Mouse (Mus musculus): ENCODE data around the gene Ngly1. TPM values are rescaled to one million over a fixed set of nuclear protein-coding genes. Genes with fewer than 3 reads are reported as not detected.

Ngly1 gene
- 15.9 and 17.0 TPM in 2 replicates for total RNA-seq (2012; rRNA removed)
- total RNA-seq (2014; rRNA removed): 33.0 and 37.5 TPM in 2 replicates
- polyA plus RNA-seq (2012; ENCODE audit: insufficient read length, low read depth): 19.8 and 21.7 TPM in 2 replicates

DNA sequence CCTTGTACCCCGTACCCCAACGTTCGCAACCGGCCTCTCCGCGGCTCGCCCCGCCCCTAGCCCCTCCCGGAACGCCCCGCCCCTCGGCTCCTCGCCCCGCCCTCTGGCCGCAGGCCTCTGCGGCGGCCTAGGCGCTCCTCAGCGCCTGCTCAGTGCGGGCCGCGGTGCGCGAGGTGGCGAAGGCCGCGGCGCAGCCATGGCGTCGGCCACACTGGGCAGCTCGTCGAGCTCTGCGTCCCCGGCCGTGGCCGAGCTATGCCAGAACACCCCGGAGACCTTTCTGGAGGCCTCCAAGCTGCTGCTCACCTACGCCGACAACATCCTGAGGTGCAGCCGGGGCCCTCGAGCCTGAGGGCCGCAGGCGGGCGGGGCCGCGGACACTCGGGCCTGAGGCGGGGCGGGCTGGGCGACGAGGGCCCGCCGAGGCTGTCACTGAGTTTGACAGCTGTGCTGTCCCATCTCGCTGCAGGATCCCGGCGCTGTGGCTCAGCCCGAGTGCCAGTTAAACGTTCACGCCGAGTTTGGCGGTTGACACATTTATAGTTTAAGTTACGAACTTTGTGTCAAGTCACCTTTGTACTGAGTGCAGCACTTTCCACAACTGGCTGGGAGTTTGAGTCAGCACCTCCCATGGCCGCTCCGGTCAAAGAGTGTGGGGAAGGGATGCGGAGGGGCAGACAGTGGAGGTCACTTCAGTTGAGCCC is at the start of gene Ngly1, which contains the start of gene Oxsm:
Gene Ngly1, plus strand, starts transcription at position 110 of the 704 bp plus-strand sequence.
Gene Oxsm, minus strand, starts transcription at position 638 of the 704 bp plus-strand sequence.
- Histone ChIP-seq H3K4me1 (ENCODE audit: control insufficient read depth in 1 of 2, insufficient read depth in 2 of 2) (peaks cover 0 to 28% of the 10 kb centered on the region in 2 experiments; a peak in 3 of 4 replicates), H3K4me3 (replicated peaks in 1 of 3; ENCODE audit: low read depth in 2 of 3, low read length in 2 of 3, poor library complexity in 1 of 3) (peak within 1 kb of the TSS; percentile 71 to 73 (median 71)), H3K79me2 (replicated peaks; ENCODE audit: control insufficient read depth, extremely low read depth, insufficient read depth, poor library complexity, severe bottlenecking) (0 out of 2 replicates have a peak, but pooled peaks cover 10% of the 10 kb centered on the region), H3K4me2 (ENCODE audit: insufficient read depth, low read depth, poor library complexity, severe bottlenecking) (peak within 1 kb of the TSS; percentile 91), H3K27me3 (replicated peaks) (no peaks in the 10 kb centered on the region), H3K9ac (ENCODE audit: insufficient read depth, low read depth) (peak within 1 kb of the TSS; percentile 85), H3K9me3 (replicated peaks; ENCODE audit: low read length) (no peaks in the 10 kb centered on the region), H3K27ac (ENCODE audit: insufficient read depth, low read depth) (peak within 1 kb of the TSS; percentile 8; the same call in 1 of the 2 replicates), H3K36me3 (replicated peaks in 1 of 2; ENCODE audit: control insufficient read depth in 1 of 2, insufficient read depth in 1 of 2, low read length in 1 of 2) (peaks cover 0 to 12% of the 10 kb centered on the region in 2 experiments)
- dilution Hi-C loops (cut with MboI; ENCODE audit: extremely low pct_ligation_motif_present, extremely low pct_unique_long_range_greater_than_20kb, low sequenced_read_pairs): no loop called here
- peak; percentile 65 for DNase-seq (ENCODE audit: extremely low read depth)
- in situ Hi-C loops (cut with MboI; ENCODE audit: low pct_ligation_motif_present, low pct_unique_long_range_greater_than_20kb, low sequenced_read_pairs): loop anchor here (10.0 kb wide), 1 partner anchor 115 kb away; the partner anchor contains the start of gene Top2b
- TF ChIP-seq PAX5 (IDR thresholded peaks at IDR 0.05; ENCODE audit: low read length): no peak
- TF ChIP-seq ELF1 (IDR thresholded peaks at IDR 0.05; ENCODE audit: low read depth, low read length): 0 out of 2 replicates have a peak, but pooled peaks have one; percentile 23
- no peak for TF ChIP-seq E2F4 (IDR thresholded peaks at IDR 0.05; ENCODE audit: insufficient replicate concordance, low read depth, low read length)
- TF ChIP-seq GABPA (IDR thresholded peaks at IDR 0.05; ENCODE audit: insufficient replicate concordance, low read depth, low read length): no peak
- TF ChIP-seq SMC3 (IDR thresholded peaks at IDR 0.05; ENCODE audit: low read depth, low read length): no peak
- no peak for TF ChIP-seq USF2 (conservative IDR thresholded peaks at IDR 0.05; ENCODE audit: low read depth, low read length)
- no peak for TF ChIP-seq MYC (IDR thresholded peaks at IDR 0.05; ENCODE audit: low read depth, low read length)
- 0 out of 2 replicates have a peak, but pooled peaks have one; percentile 28 for TF ChIP-seq MEF2A (IDR thresholded peaks at IDR 0.05; ENCODE audit: borderline replicate concordance, low read depth, low read length)
- peak; percentile 57; the same call in 1 of the 2 replicates for TF ChIP-seq KAT2A (IDR thresholded peaks at IDR 0.05; ENCODE audit: insufficient replicate concordance, low read length)
- peak; percentile 71; the same call in 1 of the 2 replicates for TF ChIP-seq POLR2AphosphoS2 (IDR thresholded peaks at IDR 0.05; ENCODE audit: low read depth, low read length)
- peak; percentile 81 for TF ChIP-seq TCF12 (IDR thresholded peaks at IDR 0.05; ENCODE audit: low read depth, low read length)
- no peak for TF ChIP-seq ETS1 (conservative IDR thresholded peaks at IDR 0.05; ENCODE audit: low read depth, low read length)
- TF ChIP-seq SIN3A (IDR thresholded peaks at IDR 0.05; ENCODE audit: low read length): peak; percentile 84
- no peak for TF ChIP-seq ZC3H11A (IDR thresholded peaks at IDR 0.05; ENCODE audit: low read depth, low read length)
- no peak for TF ChIP-seq RCOR1 (conservative IDR thresholded peaks at IDR 0.05; ENCODE audit: low read depth, low read length)
- peak; percentile 13; the same call in 1 of the 2 replicates for TF ChIP-seq IRF4 (IDR thresholded peaks at IDR 0.05; ENCODE audit: low read depth, low read length)
- TF ChIP-seq POLR2A (IDR thresholded peaks at IDR 0.05; ENCODE audit: low read depth, low read length): peak; percentile 98
- peak; percentile 54 for TF ChIP-seq HCFC1 (IDR thresholded peaks at IDR 0.05; ENCODE audit: low read depth, low read length)
- TF ChIP-seq UBTF (IDR thresholded peaks at IDR 0.05; ENCODE audit: low read depth, low read length): peak; percentile 88; the same call in 1 of the 2 replicates
- TF ChIP-seq ZKSCAN1 (IDR thresholded peaks at IDR 0.05; ENCODE audit: borderline replicate concordance, low read depth, low read length): no peak
- peak; percentile 84 for TF ChIP-seq NRF1 (IDR thresholded peaks at IDR 0.05; ENCODE audit: low read depth, low read length)
- TF ChIP-seq CHD1 (IDR thresholded peaks at IDR 0.05; ENCODE audit: low read depth, low read length): no peak
- no peak for TF ChIP-seq TBP (conservative IDR thresholded peaks at IDR 0.05; ENCODE audit: low read depth, low read length)
- TF ChIP-seq MXI1 (IDR thresholded peaks at IDR 0.05; ENCODE audit: low read depth, low read length): peak; percentile 82; the same call in 1 of the 2 replicates
- TF ChIP-seq MAFK (IDR thresholded peaks at IDR 0.05; ENCODE audit: insufficient replicate concordance, low read length): 0 out of 2 replicates have a peak, but pooled peaks have one; percentile 27
- TF ChIP-seq NELFE (IDR thresholded peaks at IDR 0.05; ENCODE audit: low read depth, low read length): peak; percentile 97
- peak; percentile 87 for TF ChIP-seq ZMIZ1 (IDR thresholded peaks at IDR 0.05; ENCODE audit: low read depth, low read length)
- no peak for TF ChIP-seq JUND (conservative IDR thresholded peaks at IDR 0.05; ENCODE audit: low read depth, low read length)
